8 mouse cellular contexts compared by ENCODE assay signal in genomic region chr11:70029130-70029801, GRCm38 (mm10). TPM values are rescaled to one million over a fixed set of nuclear protein-coding genes. Genes with fewer than 3 reads are reported as not detected.
A peak's percentile ranks its signal among the peaks of the same experiment; 100 is the strongest.
DNase-seq lines count a peak whose midpoint lies in the region; ATAC-seq lines count a peak whose summit lies in the region.

No protein-coding gene starts in this region.

- H3K36me3 ChIP-seq in limb, embryonic 11.5 days (ENCODE audit: control insufficient read depth, insufficient read depth, low read length) = peaks cover 12% of the 10 kb centered on the region
- H3K36me3 ChIP-seq in midbrain, embryonic 15.5 days (replicated peaks) = peaks cover 24% of the 10 kb centered on the region

- peak overlapping the region; percentile 15 for H3K4me3 ChIP-seq in limb, embryonic 11.5 days (ENCODE audit: low read depth, low read length)
- peak overlapping the region; percentile 39 for H3K4me3 ChIP-seq in midbrain, embryonic 15.5 days

- peak; percentile 84 for DNase-seq in layer of hippocampus, adult 11-12 months (ENCODE audit: low spot score)
- DNase-seq in layer of hippocampus, adult 9-10 months (ENCODE audit: low spot score) = no peak
- peak; percentile 99 for DNase-seq in embryo, embryonic 10 days (ENCODE audit: low spot score)
- peak; percentile 87 for DNase-seq in gastrocnemius, postnatal 14 days
- peak; percentile 70 for DNase-seq in hindlimb bud, embryonic 11.5 days (ENCODE audit: extremely low spot score, low read depth, low spot score)
- DNase-seq in limb, embryonic 11.5 days (ENCODE audit: low spot score) = peak; percentile 91
- DNase-seq in spleen, postnatal 36 days (ENCODE audit: low spot score in 2 of 2) = peak; percentile 83 to 85

- under 1% methylated on average over 20 of the region's 20 CpGs for WGBS in limb, embryonic 11.5 days
- 0% methylated on average over 20 of the region's 20 CpGs for WGBS in midbrain, embryonic 15.5 days

- H3K27me3 ChIP-seq in limb, embryonic 11.5 days (ENCODE audit: control insufficient read depth, insufficient read depth, low read length) = no peaks in the 10 kb centered on the region
- H3K27me3 ChIP-seq in midbrain, embryonic 15.5 days (replicated peaks) = no peaks in the 10 kb centered on the region

- intact Hi-C loops in gastrocnemius, postnatal 14 days (cut with DNase I; ENCODE audit: low total_unique reads) = no loop called here

- H3K4me2 ChIP-seq in limb, embryonic 11.5 days (ENCODE audit: low read depth, severe bottlenecking) = peak overlapping the region; percentile 45
- H3K4me2 ChIP-seq in midbrain, embryonic 15.5 days = peak overlapping the region; percentile 66

- peak overlapping the region; percentile 68 for H3K27ac ChIP-seq in limb, embryonic 11.5 days (replicated peaks; ENCODE audit: low read depth, low read length)
- H3K27ac ChIP-seq in midbrain, embryonic 15.5 days = peak overlapping the region; percentile 98

- H3K9ac ChIP-seq in limb, embryonic 11.5 days (ENCODE audit: low read length) = no peak overlapping the region; the same call in 1 of the 2 replicates
- peak overlapping the region; percentile 40 for H3K9ac ChIP-seq in midbrain, embryonic 15.5 days

- peaks cover 47% of the 10 kb centered on the region for H3K4me1 ChIP-seq in limb, embryonic 11.5 days (ENCODE audit: control insufficient read depth, insufficient read depth, low read length)
- H3K4me1 ChIP-seq in midbrain, embryonic 15.5 days = peaks cover 70% of the 10 kb centered on the region

- ATAC-seq in limb, embryonic 11.5 days (ENCODE audit: insufficient number of reproducible peaks, low FRiP score, low TSS enrichment, low read depth) = peak; percentile 88
- ATAC-seq in midbrain, embryonic 15.5 days (replicated peaks) = peak; percentile 93

- no peaks in the 10 kb centered on the region for H3K9me3 ChIP-seq in limb, embryonic 11.5 days (ENCODE audit: control insufficient read depth, low read length)
- no peaks in the 10 kb centered on the region for H3K9me3 ChIP-seq in midbrain, embryonic 15.5 days

RNA-seq across cellular contexts. Expression of gene Dlg4, which starts 12.5 kb away (rescaled TPM):
- 1 to 10 TPM; 8.7 to 9.2 TPM for total RNA-seq in gastrocnemius, postnatal 14 days (2021)
- polyA plus RNA-seq in limb, embryonic 11.5 days (2014; fragmentation: Nextera tagmentation; extraction: Ambion mirVana) = 10.0 and 10.8 TPM in 2 replicates
- polyA plus RNA-seq in midbrain, embryonic 15.5 days (2015; fragmentation: Nextera tagmentation; extraction: Ambion mirVana) = 27.8 and 30.4 TPM in 2 replicates

RNA-seq across cellular contexts. Expression of gene Acadvl, which starts 14.1 kb away (rescaled TPM):
- total RNA-seq in gastrocnemius, postnatal 14 days (2021) = 100 to 1,000 TPM; 266 to 408 TPM
- polyA plus RNA-seq in limb, embryonic 11.5 days (2014; fragmentation: Nextera tagmentation; extraction: Ambion mirVana) = 52.9 and 53.5 TPM in 2 replicates
- polyA plus RNA-seq in midbrain, embryonic 15.5 days (2015; fragmentation: Nextera tagmentation; extraction: Ambion mirVana) = 57.2 and 57.6 TPM in 2 replicates

RNA-seq across cellular contexts. Expression of gene Asgr1, which starts 24.6 kb away (rescaled TPM):
- not detected for total RNA-seq in gastrocnemius, postnatal 14 days (2021)
- polyA plus RNA-seq in limb, embryonic 11.5 days (2014; fragmentation: Nextera tagmentation; extraction: Ambion mirVana) = 1.0 and 1.6 TPM in 2 replicates
- polyA plus RNA-seq in midbrain, embryonic 15.5 days (2015; fragmentation: Nextera tagmentation; extraction: Ambion mirVana) = 3.7 and 3.8 TPM in 2 replicates

RNA-seq across cellular contexts. Expression of gene Dvl2, which starts 28.9 kb away (rescaled TPM):
- 1 to 10 TPM; 5.1 to 7.8 TPM for total RNA-seq in gastrocnemius, postnatal 14 days (2021)
- polyA plus RNA-seq in limb, embryonic 11.5 days (2014; fragmentation: Nextera tagmentation; extraction: Ambion mirVana) = 47.3 and 52.0 TPM in 2 replicates
- 30.4 and 31.0 TPM in 2 replicates for polyA plus RNA-seq in midbrain, embryonic 15.5 days (2015; fragmentation: Nextera tagmentation; extraction: Ambion mirVana)

RNA-seq across cellular contexts. Expression of gene Phf23, which starts 33.7 kb away (rescaled TPM):
- 10 to 100 TPM; 20.4 to 20.7 TPM for total RNA-seq in gastrocnemius, postnatal 14 days (2021)
- polyA plus RNA-seq in limb, embryonic 11.5 days (2014; fragmentation: Nextera tagmentation; extraction: Ambion mirVana) = 56.1 and 64.9 TPM in 2 replicates
- polyA plus RNA-seq in midbrain, embryonic 15.5 days (2015; fragmentation: Nextera tagmentation; extraction: Ambion mirVana) = 57.1 and 58.8 TPM in 2 replicates
